Mouse (Mus musculus): ENCODE measurements around the gene Gm5901. TPM values are rescaled to one million over a fixed set of nuclear protein-coding genes. Genes with fewer than 3 reads are reported as not detected.
A peak's percentile ranks its signal among the peaks of the same experiment; 100 is the strongest.
"Not testable (repeated sequence)": the region's sequence is repeated elsewhere in the genome, so short reads cannot be mapped to it uniquely, and the experiment has no call there.

Gene Gm5901
- polyA plus RNA-seq, 1 experiment = not detected

DNA sequence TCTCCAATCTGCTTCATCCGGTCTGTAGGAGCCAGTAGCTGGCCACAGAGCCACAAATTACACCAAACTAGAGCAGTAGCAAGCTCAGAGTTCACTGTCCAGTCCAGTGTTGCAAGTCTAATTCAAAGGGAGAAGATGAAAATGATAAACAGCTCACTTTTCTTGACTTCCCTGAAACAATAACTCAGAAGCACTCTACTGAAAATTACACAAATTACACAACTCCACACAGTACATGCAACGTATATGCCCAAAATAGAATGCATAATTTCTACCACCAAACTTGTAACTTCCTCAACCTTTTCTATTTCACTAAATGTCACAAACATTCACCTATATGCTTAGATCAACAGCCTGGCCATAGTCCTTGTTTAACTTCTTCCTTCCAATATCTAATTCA is 15.4 kb downstream of the Gm5901 start:
- Histone ChIP-seq H3K4me3 (ENCODE audit: insufficient read depth, low read depth, low read length) (no peak overlapping the region), H3K4me1 (ENCODE audit: control insufficient read depth, insufficient read depth, insufficient read length, low read length) (no peaks in the 10 kb centered on the region), H3K27ac (replicated peaks; ENCODE audit: low read depth, low read length) (no peak overlapping the region)

DNA sequence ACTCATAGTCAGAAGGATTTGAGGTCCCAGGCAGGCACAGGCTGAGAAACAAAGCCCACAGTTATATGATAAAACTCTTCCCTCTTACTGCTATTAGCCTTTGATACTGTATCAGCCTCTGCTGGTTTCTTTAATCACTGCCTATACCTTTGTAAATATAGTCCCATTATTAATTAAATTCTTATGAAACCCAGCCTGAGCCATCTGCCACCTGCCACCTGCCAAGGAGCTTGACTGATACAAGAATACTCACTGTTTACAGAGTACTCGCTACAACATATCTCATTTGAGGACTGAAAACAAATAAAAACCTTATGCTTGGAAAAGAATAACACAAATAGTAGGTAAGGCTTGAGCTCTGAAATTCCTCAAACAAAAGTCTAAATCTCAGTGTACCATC is 19.8 kb downstream of the Gm5901 start:
- Histone ChIP-seq H3K27ac (replicated peaks; ENCODE audit: low read depth, low read length) (no peak overlapping the region), H3K4me1 (ENCODE audit: control insufficient read depth, insufficient read depth, insufficient read length, low read length) (peaks cover 8% of the 10 kb centered on the region), H3K4me3 (ENCODE audit: insufficient read depth, low read depth, low read length) (no peak overlapping the region)

DNA sequence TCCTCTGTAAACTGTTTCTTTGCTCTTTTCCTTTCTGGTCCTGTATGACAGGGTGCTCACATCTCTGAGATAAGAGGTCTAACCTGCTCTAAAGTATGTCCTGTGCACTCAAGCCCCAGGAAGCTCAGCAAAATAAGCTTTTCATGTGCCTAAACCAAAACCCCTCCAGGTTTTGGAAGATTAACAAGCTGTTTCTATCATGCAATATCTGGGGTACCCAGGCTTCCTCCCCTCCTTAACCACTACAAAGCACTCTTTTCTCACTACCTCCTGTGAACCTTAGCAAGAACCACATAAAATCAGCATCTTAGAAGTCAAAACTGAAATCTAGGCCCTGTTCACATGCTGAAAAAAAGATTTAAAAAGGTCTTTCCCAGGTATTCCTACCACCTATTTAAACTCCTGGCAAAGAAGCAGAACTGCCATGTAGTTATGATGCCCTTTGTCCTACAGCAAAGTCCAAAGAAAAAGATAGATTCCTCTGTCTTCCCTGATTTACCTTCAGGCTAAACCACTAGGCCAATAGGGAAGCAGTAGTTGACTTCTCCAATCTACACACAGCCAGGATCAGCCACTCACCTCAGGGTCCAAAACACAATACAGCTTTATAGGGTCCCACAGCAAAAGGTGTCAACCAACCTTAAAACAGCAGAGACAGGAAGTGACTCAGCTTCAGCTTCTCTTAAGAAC is 20.4 kb downstream of the Gm5901 start:
- Histone ChIP-seq H3K4me1 (ENCODE audit: control insufficient read depth, insufficient read depth, insufficient read length, low read length) (peaks cover 8% of the 10 kb centered on the region), H3K4me3 (ENCODE audit: insufficient read depth, low read depth, low read length) (no peak overlapping the region), H3K27ac (replicated peaks; ENCODE audit: low read depth, low read length) (no peak overlapping the region)

GRCm38 (mm10) chr7:105396126-105396525 is 21.3 kb downstream of the Gm5901 start:
- Histone ChIP-seq H3K4me1 (ENCODE audit: control insufficient read depth, insufficient read depth, insufficient read length, low read length) (peaks cover 8% of the 10 kb centered on the region), H3K27ac (replicated peaks; ENCODE audit: low read depth, low read length) (no peak overlapping the region), H3K4me3 (ENCODE audit: insufficient read depth, low read depth, low read length) (no peak overlapping the region)

DNA sequence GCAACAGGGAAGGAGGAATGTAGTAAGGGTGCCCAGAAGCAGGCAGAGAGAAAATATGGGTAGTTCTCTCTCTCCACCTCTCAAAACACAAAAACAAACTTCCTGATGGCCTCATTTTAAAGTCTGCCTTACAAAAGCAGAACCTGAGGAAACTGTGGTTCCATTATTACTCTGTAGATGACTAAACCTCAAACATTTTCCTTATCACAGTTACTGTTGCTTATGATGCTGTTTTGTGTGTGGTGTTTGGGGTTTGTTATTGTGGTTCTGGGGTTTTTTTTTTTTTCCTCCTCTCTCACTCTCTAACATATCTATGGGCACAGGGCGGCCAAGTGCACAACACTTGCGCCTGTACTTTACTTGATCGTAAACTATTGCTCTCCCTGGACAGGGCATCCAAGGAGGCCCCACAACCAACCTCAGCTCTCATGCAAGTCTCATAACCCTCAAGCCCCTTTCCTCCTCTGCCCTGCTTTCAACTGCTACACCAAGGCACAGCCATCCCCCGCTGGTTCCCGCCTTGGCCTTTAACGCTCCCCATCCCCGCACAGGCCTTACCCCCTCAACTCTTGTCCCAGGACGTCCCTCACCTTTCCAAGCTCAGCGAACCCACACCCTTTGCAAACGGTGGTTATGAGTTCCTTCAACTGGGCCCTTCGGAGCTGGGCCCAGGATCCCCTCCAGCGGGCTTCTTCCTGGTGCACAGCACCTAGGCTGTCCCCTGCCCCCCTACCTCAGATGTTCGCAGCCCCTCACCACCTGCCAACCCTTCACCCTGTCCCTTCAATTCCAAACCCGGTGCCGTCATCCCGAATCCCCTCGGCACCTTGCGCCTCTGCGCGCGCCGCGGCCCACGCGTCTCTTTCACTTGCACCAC is 24.5 kb downstream of the Gm5901 start:
- Histone ChIP-seq H3K4me1 (ENCODE audit: control insufficient read depth, insufficient read depth, insufficient read length, low read length) (peaks cover 8% of the 10 kb centered on the region), H3K27ac (replicated peaks; ENCODE audit: low read depth, low read length) (peak overlapping the region; percentile 59; the same call in 1 of the 2 replicates), H3K4me3 (ENCODE audit: insufficient read depth, low read depth, low read length) (peak overlapping the region; percentile 80)

DNA sequence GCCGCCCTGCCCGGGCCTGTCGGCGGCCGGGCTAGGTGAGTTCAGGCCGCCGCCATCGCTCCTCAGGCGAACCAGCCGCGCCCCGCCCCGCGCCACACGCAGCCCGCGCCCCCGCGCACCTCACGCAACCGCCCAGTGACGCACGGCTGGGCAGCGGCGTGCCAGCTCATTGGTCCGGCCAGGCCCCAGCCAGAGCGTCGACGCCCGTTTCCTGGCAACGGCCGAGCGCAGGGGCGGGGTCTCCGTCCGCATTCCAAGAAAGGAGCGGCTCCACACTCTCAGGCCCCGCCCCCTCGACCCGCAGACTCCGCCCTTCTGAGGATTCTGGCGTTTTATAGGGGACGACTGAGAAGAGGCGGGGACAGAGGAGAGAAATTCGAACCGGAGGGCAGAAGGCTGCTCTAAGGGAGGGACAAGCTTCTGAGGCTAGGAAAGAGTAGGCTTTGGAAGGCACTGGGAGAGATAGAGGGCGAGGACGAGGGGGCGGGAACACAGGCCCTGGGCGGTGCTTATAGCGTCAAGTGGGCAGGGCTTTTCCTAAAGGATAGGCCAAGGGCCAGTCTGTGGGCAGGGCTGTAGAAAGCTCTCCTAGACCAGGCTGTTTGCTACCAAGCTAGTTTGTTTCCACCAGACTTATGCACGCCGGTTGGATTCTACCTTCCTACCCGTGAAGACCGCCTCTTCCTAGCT is 25.2 kb downstream of the Gm5901 start, which contains the start of gene Fam160a2:
Gene Fam160a2, minus strand, starts transcription at position 120 of the 690 bp plus-strand sequence.
- Histone ChIP-seq H3K27ac (replicated peaks; ENCODE audit: low read depth, low read length) (peak within 1 kb of the TSS; percentile 60), H3K4me1 (ENCODE audit: control insufficient read depth, insufficient read depth, insufficient read length, low read length) (peaks cover 8% of the 10 kb centered on the region)

GRCm38 (mm10) chr7:105404268-105404667 is 29.4 kb downstream of the Gm5901 start, which contains the start of gene Cnga4:
Cnga4 (plus strand) TSS chr7:105404568.
- H3K27ac ChIP-seq (replicated peaks; ENCODE audit: low read depth, low read length) = no peak within 1 kb of the TSS
- peaks cover 2% of the 10 kb centered on the region; the same call in 1 of the 2 replicates for H3K4me1 ChIP-seq (ENCODE audit: control insufficient read depth, insufficient read depth, insufficient read length, low read length)
- H3K4me3 ChIP-seq (ENCODE audit: insufficient read depth, low read depth, low read length) = no peak within 1 kb of the TSS

More for the DNA sequence above, 25.2 kb downstream of the Gm5901 start, which contains the start of gene Fam160a2:
- peak within 1 kb of the TSS; percentile 80 for H3K4me3 ChIP-seq (ENCODE audit: insufficient read depth, low read depth, low read length)

DNA sequence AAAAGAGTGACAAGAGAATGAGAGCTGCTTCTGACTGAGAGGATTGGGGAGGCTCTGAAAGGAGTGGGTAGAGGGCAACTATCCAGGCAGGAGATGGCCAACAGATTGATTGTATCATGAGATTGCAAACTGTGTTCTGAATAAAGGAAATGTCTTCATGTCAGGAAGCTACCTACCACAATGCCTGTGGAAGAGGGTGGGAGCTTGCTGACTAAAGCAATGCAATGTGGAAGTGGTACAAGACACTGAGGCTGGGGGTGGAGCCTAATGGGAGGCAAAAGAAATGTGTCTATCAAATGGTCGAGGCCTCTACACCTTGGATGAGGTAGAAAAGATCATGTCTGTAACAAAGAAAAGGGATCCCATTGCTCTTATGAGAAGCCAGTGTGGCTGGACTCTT is 31.5 kb downstream of the Gm5901 start:
- Histone ChIP-seq H3K4me3 (ENCODE audit: insufficient read depth, low read depth, low read length) (no peak overlapping the region), H3K27ac (replicated peaks; ENCODE audit: low read depth, low read length) (no peak overlapping the region), H3K4me1 (ENCODE audit: control insufficient read depth, insufficient read depth, insufficient read length, low read length) (no peaks in the 10 kb centered on the region)

- not testable (repeated sequence) for H3K4me1 ChIP-seq (ENCODE audit: control insufficient read depth, insufficient read depth, insufficient read length, low read length); H3K4me3 ChIP-seq (ENCODE audit: insufficient read depth, low read depth, low read length); H3K27ac ChIP-seq (replicated peaks; ENCODE audit: low read depth, low read length)
Measured at GRCm38 (mm10) chr7:105411874-105412632, 37.2 kb downstream of the Gm5901 start.

GRCm38 (mm10) chr7:105414385-105414784 is 39.5 kb downstream of the Gm5901 start:
- no peak overlapping the region for H3K27ac ChIP-seq (replicated peaks; ENCODE audit: low read depth, low read length)
- H3K4me1 ChIP-seq (ENCODE audit: control insufficient read depth, insufficient read depth, insufficient read length, low read length) = no peaks in the 10 kb centered on the region
- H3K4me3 ChIP-seq (ENCODE audit: insufficient read depth, low read depth, low read length) = no peak overlapping the region

GRCm38 (mm10) chr7:105416529-105416928 is 41.7 kb downstream of the Gm5901 start:
- no peaks in the 10 kb centered on the region for H3K4me1 ChIP-seq (ENCODE audit: control insufficient read depth, insufficient read depth, insufficient read length, low read length)
- H3K27ac ChIP-seq (replicated peaks; ENCODE audit: low read depth, low read length) = no peak overlapping the region

GRCm38 (mm10) chr7:105418106-105418505 is 43.3 kb downstream of the Gm5901 start:
- Histone ChIP-seq H3K4me1 (ENCODE audit: control insufficient read depth, insufficient read depth, insufficient read length, low read length) (no peaks in the 10 kb centered on the region), H3K4me3 (ENCODE audit: insufficient read depth, low read depth, low read length) (no peak overlapping the region), H3K27ac (replicated peaks; ENCODE audit: low read depth, low read length) (no peak overlapping the region)

More at GRCm38 (mm10) chr7:105416529-105416928, 41.7 kb downstream of the Gm5901 start:
- no peak overlapping the region for H3K4me3 ChIP-seq (ENCODE audit: insufficient read depth, low read depth, low read length)

- Histone ChIP-seq H3K4me3 (ENCODE audit: insufficient read depth, low read depth, low read length) (no peak overlapping the region), H3K4me1 (ENCODE audit: control insufficient read depth, insufficient read depth, insufficient read length, low read length) (no peaks in the 10 kb centered on the region), H3K27ac (replicated peaks; ENCODE audit: low read depth, low read length) (no peak overlapping the region)
Measured at GRCm38 (mm10) chr7:105420903-105421302, 46.1 kb downstream of the Gm5901 start.

DNA sequence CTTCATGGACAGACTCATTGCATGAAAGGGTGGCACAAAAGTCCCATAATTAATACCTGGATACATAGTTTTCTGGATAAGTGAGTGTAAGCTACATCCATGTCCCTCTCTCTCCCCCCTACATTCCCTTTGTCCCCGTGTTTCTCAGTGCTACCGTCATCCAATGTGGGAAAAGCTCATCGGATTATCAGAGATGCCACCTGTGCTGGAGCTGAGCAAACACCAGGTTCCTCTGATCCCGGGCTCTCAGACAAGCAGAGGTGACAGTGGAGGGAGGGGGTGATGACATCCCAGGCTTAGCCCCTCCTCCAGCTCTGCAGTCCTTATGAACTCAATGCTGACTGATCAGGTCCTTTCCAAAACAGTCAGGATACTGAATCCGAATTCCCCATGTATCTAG is 49.5 kb downstream of the Gm5901 start:
- H3K4me3 ChIP-seq (ENCODE audit: insufficient read depth, low read depth, low read length) = no peak overlapping the region
- H3K27ac ChIP-seq (replicated peaks; ENCODE audit: low read depth, low read length) = no peak overlapping the region
- H3K4me1 ChIP-seq (ENCODE audit: control insufficient read depth, insufficient read depth, insufficient read length, low read length) = no peaks in the 10 kb centered on the region

Measured in brown adipose tissue, adult 24 weeks (tissue).